Mouse (Mus musculus): ENCODE data around the gene Fibp.

DNA sequence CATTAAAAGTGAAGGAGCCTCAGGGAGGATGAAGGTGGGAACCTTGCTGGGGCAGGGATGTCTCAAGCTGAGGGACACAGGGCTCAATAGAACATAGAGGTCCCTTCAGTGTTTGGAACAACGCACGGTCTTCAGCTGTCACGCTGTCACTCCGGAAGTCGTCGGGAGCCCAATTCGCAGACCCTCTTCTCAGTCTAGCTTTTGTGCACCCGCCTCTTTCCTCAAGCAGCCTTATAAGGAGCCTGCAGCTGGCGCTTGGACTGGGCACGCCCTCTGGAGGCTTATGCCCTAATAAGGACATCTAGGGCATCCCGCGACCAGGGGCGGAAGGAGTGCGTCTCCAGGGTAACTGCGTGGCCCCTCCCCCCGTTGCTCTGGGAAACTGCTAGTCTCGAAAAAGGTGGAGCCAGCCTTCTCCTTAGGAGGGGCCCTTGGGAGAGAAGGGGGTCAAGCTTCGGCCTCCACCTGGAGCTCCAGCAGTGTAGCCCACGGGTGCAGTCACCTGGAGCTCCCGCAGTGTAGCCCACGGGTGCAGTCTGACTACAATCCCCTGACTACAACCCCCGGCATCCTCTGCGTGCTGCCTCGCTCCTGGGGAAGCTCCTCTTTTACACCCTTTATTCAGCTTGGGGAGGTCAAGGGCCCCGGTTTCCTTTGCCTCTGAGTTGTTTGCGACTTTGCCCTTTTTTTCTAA, 28.6 kb downstream of the Fibp start:
- TF ChIP-seq POLR2A (IDR thresholded peaks at IDR 0.05; ENCODE audit: insufficient read length, low read depth) (peak; percentile 74), MAX (IDR thresholded peaks at IDR 0.05; ENCODE audit: low read depth) (no peak), CEBPB (IDR thresholded peaks at IDR 0.05; ENCODE audit: insufficient read depth, poor library complexity, severe bottlenecking) (no peak), E2F4 (IDR thresholded peaks at IDR 0.05; ENCODE audit: insufficient read depth) (no peak), MYOG (IDR thresholded peaks at IDR 0.05; ENCODE audit: control insufficient read depth in 1 of 3, insufficient read depth in 1 of 3, insufficient read length in 2 of 3, low read depth in 2 of 3) (peak; percentile 1 to 85 (median 41)), TCF12 (IDR thresholded peaks at IDR 0.05; ENCODE audit: insufficient read depth, poor library complexity, severe bottlenecking) (peak; percentile 1), REST (IDR thresholded peaks at IDR 0.05; ENCODE audit: insufficient read depth, insufficient read length) (no peak), POLR2AphosphoS2 (IDR thresholded peaks at IDR 0.05; ENCODE audit: insufficient read length, low read depth) (peak; percentile 83), TCF3 (IDR thresholded peaks at IDR 0.05; ENCODE audit: insufficient read length, low read depth) (no peak), SRF (IDR thresholded peaks at IDR 0.05; ENCODE audit: control insufficient read depth, insufficient read length, low read depth) (peak; percentile 100), MYOD1 (IDR thresholded peaks at IDR 0.05; ENCODE audit: control insufficient read depth in 1 of 3, insufficient read length in 2 of 3, low read depth in 2 of 3) (peak in 2 of 3 experiments; percentile 37 to 61), USF1 (IDR thresholded peaks at IDR 0.05; ENCODE audit: low read depth) (no peak)

All from myocyte (in vitro differentiated cells).